ENCODE assay signal across 16 mouse cellular contexts in the genomic region with DNA sequence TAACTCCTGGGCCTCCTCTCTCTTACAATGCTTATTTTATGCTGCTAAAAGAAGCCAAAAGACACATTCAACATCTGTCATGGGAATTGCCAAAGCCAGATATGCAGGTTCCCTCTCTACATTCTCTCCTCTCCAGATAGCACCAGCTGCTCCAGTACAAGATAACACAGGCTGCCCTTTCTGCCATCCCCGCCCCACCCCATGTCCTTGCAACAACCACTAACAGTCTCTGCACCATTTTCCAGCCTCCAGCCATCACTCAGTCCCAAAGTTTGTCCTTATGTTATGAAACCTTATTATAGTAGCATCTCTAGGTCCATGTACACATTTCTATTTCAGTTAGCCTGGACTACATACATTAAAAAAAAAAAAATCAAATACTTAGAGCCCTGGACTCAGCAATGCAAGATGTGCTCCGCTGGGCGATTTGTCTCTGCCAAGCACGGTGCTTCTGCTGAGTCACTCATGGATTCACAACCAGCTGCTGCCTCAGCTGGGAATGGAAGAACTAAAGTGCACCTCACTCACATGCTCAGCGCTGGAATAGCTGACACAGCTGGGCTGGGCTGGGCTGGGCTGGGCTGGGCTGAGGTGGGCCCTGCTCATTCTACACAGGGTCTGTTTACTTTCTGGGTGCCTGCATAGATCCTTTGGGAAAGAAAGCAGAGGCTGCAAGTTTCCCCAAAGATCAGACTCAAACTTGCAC. TPM values are rescaled to one million over a fixed set of nuclear protein-coding genes. Genes with fewer than 3 reads are reported as not detected.
DNase-seq lines count a peak whose midpoint lies in the region; ATAC-seq lines count a peak whose summit lies in the region.
"Had no signal": no experiment of that assay in that cellular context is flagged by ENCODE, and none has a peak within 500 bp of the region (broad histone marks: within the 10 kb centered on the region; RNA-seq: fewer than 3 reads in every experiment).

No protein-coding gene starts in this region.

- H3K4me1 ChIP-seq in heart, embryonic 13.5 days = peaks cover 17% of the 10 kb centered on the region
- peaks cover 5% of the 10 kb centered on the region; the same call in 1 of the 2 replicates for H3K4me1 ChIP-seq in intestine, embryonic 16.5 days (ENCODE audit: control insufficient read depth, insufficient read depth, low read length)
- peaks cover 14% of the 10 kb centered on the region for H3K4me1 ChIP-seq in hindbrain, embryonic 10.5 days (replicated peaks)

- intact Hi-C loops in heart, postnatal 25 days (cut with DNase I) = no loop called here

- H3K4me3 ChIP-seq in heart, embryonic 13.5 days = no peak overlapping the region
- H3K4me3 ChIP-seq in intestine, embryonic 16.5 days (ENCODE audit: low read length) = no peak overlapping the region
- H3K4me3 ChIP-seq in hindbrain, embryonic 10.5 days = no peak overlapping the region
- H3K4me3 ChIP-seq: limb, embryonic 13.5 days; midbrain, embryonic 15.5 days had no signal

- H3K36me3 ChIP-seq in heart, embryonic 13.5 days = no peaks in the 10 kb centered on the region
- H3K36me3 ChIP-seq in intestine, embryonic 16.5 days (ENCODE audit: control insufficient read depth, insufficient read depth, low read length) = no peaks in the 10 kb centered on the region
- no peaks in the 10 kb centered on the region for H3K36me3 ChIP-seq in hindbrain, embryonic 10.5 days
- H3K36me3 ChIP-seq: limb, embryonic 13.5 days; midbrain, embryonic 15.5 days had no signal

- no peak for ATAC-seq in heart, embryonic 13.5 days (ENCODE audit: extremely low read depth, insufficient number of reproducible peaks, low FRiP score, low TSS enrichment)
- ATAC-seq in intestine, embryonic 16.5 days = peak; percentile 69; the same call in 1 of the 2 replicates
- ATAC-seq: forebrain, embryonic 14.5 days; hindbrain, embryonic 16.5 days; midbrain, embryonic 15.5 days had no signal

- no peak overlapping the region for H3K9ac ChIP-seq in heart, embryonic 13.5 days
- H3K9ac ChIP-seq in intestine, embryonic 16.5 days (ENCODE audit: low read depth, low read length) = no peak overlapping the region
- H3K9ac ChIP-seq: limb, embryonic 13.5 days; midbrain, embryonic 15.5 days had no signal

- H3K9me3 ChIP-seq in heart, embryonic 13.5 days = no peaks in the 10 kb centered on the region
- H3K9me3 ChIP-seq in intestine, embryonic 16.5 days (ENCODE audit: control insufficient read depth, low read length) = no peaks in the 10 kb centered on the region; the same call in 1 of the 2 replicates
- H3K9me3 ChIP-seq in hindbrain, embryonic 10.5 days = no peaks in the 10 kb centered on the region
- H3K9me3 ChIP-seq: midbrain, embryonic 15.5 days had no signal

- 46% methylated on average over 5 of the region's 5 CpGs for whole genome bisulfite sequencing in heart, embryonic 13.5 days
- WGBS in intestine, embryonic 16.5 days = 47% methylated on average over 5 of the region's 5 CpGs
- WGBS in hindbrain, embryonic 10.5 days = 78% methylated on average over 5 of the region's 5 CpGs

- H3K27ac ChIP-seq in heart, embryonic 13.5 days (replicated peaks) = 0 out of 2 replicates have a peak overlapping the region, but pooled peaks have one; percentile 5
- H3K27ac ChIP-seq in intestine, embryonic 16.5 days (ENCODE audit: low read length) = no peak overlapping the region
- H3K27ac ChIP-seq in hindbrain, embryonic 10.5 days = no peak overlapping the region
- H3K27ac ChIP-seq: limb, embryonic 13.5 days; midbrain, embryonic 15.5 days had no signal

- no peaks in the 10 kb centered on the region for H3K27me3 ChIP-seq in heart, embryonic 13.5 days (replicated peaks)
- H3K27me3 ChIP-seq in intestine, embryonic 16.5 days (replicated peaks; ENCODE audit: control insufficient read depth, insufficient read depth, low read length) = no peaks in the 10 kb centered on the region
- H3K27me3 ChIP-seq in hindbrain, embryonic 10.5 days (ENCODE audit: insufficient read depth, poor library complexity, severe bottlenecking) = no peaks in the 10 kb centered on the region
- H3K27me3 ChIP-seq: limb, embryonic 13.5 days; midbrain, embryonic 15.5 days had no signal

- DNase-seq in heart, postnatal 25 days (ENCODE audit: low spot score) = no peak
- DNase-seq in right cerebral cortex, adult 18-20 months = peak; percentile 30
- DNase-seq in right cerebral cortex, postnatal 10 days (ENCODE audit: low spot score in 2 of 2) = no peak
- DNase-seq in cerebellum, postnatal 36 days = no peak
- DNase-seq in hindbrain, embryonic 10.5 days (ENCODE audit: low spot score) = no peak
- DNase-seq: cerebellum, adult 18-20 months; layer of hippocampus, postnatal 36 days; lung, postnatal 14 days; thymus, postnatal 4 days had no signal

- no peak overlapping the region for H3K4me2 ChIP-seq in heart, embryonic 13.5 days
- H3K4me2 ChIP-seq in intestine, embryonic 16.5 days (ENCODE audit: low read depth, low read length) = no peak overlapping the region
- H3K4me2 ChIP-seq: heart, embryonic 11.5 days; limb, embryonic 13.5 days; midbrain, embryonic 15.5 days had no signal

RNA-seq across cellular contexts. Expression of a gene that starts 36.5 kb away (rescaled TPM):
- 24.1 and 24.7 TPM in 2 replicates for polyA plus RNA-seq in heart, embryonic 13.5 days (2015; fragmentation: Nextera tagmentation; extraction: Ambion mirVana)
- total RNA-seq in heart, postnatal 25 days (2021) = 1 to 10 TPM; 7.5 to 8.3 TPM
- 22.9 and 25.6 TPM in 2 replicates for polyA plus RNA-seq in intestine, embryonic 16.5 days (2015; fragmentation: Nextera tagmentation; extraction: Ambion mirVana)
- 39.6 and 42.6 TPM in 2 replicates for polyA plus RNA-seq in hindbrain, embryonic 10.5 days (2016; fragmentation: Nextera tagmentation; extraction: Ambion mirVana)
